Mouse (Mus musculus) adrenal gland, postnatal 14 days (tissue): Measurements from ENCODE around the gene Paqr6. TPM values are rescaled to one million over a fixed set of nuclear protein-coding genes. Genes with fewer than 3 reads are reported as not detected.
"Not testable (repeated sequence)": the region's sequence is repeated elsewhere in the genome, so short reads cannot be mapped to it uniquely, and the experiment has no call there.

Source experiments
- DNase-seq: peaks from one replicate; pipeline ENCODE4 v3.0.0; 2021; ENCODE audit warnings: mixed read lengths
- total RNA-seq: library from RNA; stranded (reverse); gene quantifications from 2 replicates; pipeline ENCODE4 v1.2.3, GENCODE M21; 2021

Paqr6 gene
- total RNA-seq, 1 experiment from 2014 or later, result 3.0 TPM

DNA sequence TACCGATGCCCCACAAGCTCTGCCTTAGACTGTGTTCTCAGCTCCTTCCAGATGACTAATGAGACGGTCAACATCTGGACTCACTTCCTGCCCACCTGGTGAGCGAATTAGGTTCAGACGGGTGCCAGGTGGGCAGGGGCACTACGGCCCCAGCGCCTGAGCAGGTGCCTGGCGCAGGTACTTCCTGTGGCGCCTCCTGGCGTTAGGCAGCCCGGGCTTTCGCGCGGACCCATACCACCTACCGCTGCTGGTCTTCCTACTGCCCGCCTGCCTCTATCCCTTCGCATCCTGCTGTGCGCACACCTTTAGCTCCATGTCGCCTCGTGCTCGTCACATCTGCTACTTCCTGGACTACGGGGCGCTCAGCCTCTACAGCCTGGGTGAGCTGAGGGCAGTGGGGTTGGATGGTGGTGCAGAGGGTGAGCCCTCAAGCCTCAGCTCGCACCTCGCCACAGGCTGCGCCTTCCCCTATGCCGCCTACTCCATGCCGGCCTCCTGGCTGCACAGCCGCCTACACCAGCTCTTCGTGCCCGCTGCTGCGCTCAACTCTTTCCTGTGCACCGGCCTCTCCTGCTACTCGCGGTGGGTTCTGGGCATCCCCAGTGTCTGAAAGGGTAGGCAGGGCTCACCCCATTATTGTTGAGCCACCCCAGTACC, 1.4 kb downstream of the Paqr6 start:
- no peak for DNase-seq

DNA sequence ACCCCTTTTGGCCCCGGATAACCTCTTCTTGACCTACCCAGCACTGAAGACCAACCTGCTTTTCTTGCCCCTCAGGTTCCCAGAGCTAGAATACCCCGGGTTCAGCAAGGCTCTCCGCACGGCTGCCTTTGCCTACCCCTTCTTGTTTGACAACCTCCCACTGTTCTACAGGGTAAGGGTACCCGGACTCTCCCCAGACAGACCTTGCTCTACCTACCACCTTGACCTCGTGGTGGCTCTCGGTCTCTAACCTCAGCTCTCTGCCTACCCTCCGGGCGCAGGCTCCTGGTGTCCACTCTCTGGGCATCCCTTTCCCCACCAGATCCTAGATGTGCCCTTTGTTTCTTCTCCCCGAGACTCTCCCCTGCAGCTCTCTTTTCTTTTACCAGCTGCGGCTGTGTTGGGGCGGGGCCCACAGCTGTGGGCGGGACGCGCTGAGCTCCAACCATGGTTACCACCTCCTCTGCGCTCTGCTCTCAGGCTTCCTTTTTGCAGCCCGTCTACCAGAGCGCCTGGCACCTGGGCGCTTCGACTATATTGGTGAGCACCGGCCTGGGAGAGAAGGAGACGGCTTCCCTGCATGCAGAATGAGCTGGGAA, 2.5 kb downstream of the Paqr6 start:
- peak; percentile 72 for DNase-seq

DNA sequence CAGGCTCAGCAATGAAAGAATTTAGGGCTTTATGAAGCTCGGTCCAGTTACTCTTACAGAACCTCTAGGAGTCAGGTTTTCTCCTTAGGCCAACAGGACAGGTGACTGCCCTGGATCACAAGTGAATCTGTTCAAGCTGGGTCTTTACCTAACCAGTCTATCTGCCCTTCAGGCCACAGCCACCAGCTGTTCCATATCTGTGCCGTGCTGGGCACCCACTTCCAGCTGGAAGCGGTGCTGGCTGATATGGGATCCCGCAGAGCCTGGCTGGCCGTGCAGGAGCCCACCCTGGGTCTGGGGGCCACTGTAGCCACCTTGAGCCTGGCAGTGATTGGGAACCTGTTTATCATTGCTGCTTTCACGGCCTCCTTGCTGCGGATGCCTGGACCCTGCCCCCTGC, 3.1 kb downstream of the Paqr6 start:
- DNase-seq, result not testable (repeated sequence)

- DNase-seq, result not testable (repeated sequence)
These were observed 4.1 kb downstream of the Paqr6 start for GRCm38 (mm10) chr3:88368511-88368910.

GRCm38 (mm10) chr3:88372643-88373042, 8.3 kb downstream of the Paqr6 start, which contains the start of gene Bglap3:
Gene Bglap3, minus strand, starts transcription at chr3:88372743.
- DNase-seq, result not testable (repeated sequence)

GRCm38 (mm10) chr3:88375750-88376626, 11.6 kb downstream of the Paqr6 start:
- peak; percentile 52 for DNase-seq

DNA sequence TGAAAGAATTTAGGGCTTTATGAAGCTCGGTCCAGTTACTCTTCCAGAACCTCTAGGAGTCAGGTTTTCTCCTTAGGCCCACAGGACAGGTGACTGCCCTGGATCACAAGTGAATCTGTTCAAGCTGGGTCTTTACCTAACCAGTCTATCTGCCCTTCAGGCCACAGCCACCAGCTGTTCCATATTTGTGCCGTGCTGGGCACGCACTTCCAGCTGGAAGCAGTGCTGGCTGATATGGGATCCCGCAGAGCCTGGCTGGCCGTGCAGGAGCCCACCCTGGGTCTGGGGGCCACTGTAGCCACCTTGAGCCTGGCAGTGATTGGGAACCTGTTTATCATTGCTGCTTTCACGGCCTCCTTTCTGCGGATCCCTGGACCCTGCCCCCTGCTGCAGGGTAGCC, 12.3 kb downstream of the Paqr6 start:
- not testable (repeated sequence) for DNase-seq

GRCm38 (mm10) chr3:88378599-88378998, 14.2 kb downstream of the Paqr6 start, which contains the start of gene Bglap2:
Gene Bglap2, minus strand, starts transcription at chr3:88378699.
- not testable (repeated sequence) for DNase-seq

GRCm38 (mm10) chr3:88381389-88382315, 17.3 kb downstream of the Paqr6 start:
- DNase-seq, result peak; percentile 49

DNA sequence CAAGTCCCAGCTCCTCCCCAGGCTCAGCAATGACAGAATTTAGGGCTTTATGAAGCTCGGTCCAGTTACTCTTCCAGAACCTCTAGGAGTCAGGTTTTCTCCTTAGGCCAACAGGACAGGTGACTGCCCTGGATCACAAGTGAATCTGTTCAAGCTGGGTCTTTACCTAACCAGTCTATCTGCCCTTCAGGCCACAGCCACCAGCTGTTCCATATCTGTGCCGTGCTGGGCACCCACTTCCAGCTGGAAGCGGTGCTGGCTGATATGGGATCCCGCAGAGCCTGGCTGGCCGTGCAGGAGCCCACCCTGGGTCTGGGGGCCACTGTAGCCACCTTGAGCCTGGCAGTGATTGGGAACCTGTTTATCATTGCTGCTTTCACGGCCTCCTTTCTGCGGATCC, 18.0 kb downstream of the Paqr6 start:
- not testable (repeated sequence) for DNase-seq

DNA sequence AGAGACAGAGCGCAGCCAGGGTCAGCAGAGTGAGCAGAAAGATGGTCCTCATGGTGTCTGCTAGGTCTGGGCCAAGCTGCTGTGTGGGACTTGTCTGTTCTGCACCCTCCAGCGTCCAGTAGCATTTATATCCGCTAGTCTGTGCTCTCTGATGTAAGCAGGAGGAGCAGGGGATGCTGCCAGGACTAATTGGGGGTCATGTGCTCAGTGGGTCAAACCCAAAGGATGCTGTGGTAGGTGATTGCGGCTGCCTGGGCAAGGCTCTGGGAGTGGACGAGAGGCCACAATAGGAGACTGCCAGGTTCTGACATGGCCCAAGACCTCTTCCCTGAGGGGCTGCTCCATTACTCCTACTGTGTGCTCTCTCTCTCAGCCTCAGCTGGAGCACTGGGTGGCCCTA, 20.0 kb downstream of the Paqr6 start, which contains the start of gene Bglap:
Bglap (minus strand) TSS at position 101 of the 400 bp plus-strand sequence.
- no peak for DNase-seq

GRCm38 (mm10) chr3:88393776-88394375, 29.5 kb downstream of the Paqr6 start:
- DNase-seq, result no peak

GRCm38 (mm10) chr3:88395288-88395687, 30.9 kb downstream of the Paqr6 start:
- no peak for DNase-seq

GRCm38 (mm10) chr3:88395742-88396141, 31.4 kb downstream of the Paqr6 start:
- DNase-seq, result no peak

DNA sequence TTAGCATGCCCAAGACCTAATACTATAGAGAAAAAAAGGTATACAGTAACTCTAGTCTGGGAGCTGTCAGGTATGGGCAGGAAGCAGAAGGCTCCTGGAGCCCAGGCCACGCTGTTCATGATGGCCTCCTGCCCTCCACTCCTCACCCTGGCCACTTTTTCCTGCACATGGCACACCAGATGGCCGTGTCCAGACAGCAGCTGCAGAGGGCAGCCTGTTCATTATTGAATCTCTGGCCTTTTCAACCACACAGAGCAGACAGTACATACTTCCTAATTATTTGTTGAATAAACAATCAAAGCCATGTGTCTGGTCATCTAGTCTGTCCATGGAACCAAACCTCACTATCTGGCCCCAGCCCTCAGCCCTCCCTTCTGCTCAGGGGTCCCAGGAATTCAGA, 34.3 kb downstream of the Paqr6 start:
- no peak for DNase-seq

GRCm38 (mm10) chr3:88403522-88404230, 39.3 kb downstream of the Paqr6 start:
- no peak for DNase-seq

DNA sequence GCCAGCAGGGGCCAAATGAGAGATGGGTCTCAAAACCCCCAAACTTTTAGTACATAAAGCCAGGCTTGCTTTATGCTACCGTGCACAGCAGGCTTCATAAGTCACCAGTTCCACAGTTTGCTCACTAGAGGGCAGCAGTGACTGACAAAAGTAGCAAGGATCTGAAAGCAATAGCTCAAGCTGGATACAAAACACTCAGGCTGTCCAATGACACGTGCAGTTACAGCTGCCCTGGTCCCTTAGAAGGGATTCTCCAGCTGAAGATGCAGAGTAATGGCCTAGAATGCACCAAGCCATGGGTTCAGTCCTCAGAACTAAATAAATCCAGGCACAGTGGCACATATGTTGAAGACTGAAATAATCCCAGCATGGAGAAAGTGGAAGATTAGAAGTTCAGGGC, 42.7 kb downstream of the Paqr6 start:
- peak; percentile 77 for DNase-seq

DNA sequence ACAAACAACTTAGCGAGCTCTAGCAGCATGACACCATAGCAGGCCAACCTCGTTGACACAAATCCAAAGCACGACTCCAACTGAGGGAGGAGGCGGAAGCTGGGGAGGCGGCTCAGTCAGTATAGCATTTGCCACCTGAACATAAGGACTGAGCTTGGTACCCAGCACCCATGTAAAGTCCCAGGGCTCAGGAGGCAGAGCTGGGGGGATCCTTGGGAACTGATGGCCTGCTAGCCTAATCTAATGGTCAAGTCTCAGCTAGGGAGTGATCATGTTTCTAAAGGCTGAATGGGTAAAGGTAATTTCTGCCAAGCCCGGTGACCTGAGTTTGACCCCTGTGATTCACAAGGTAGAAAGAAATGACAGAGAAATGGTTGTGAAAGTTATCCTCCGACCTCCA, 43.1 kb downstream of the Paqr6 start:
- DNase-seq, result no peak

DNA sequence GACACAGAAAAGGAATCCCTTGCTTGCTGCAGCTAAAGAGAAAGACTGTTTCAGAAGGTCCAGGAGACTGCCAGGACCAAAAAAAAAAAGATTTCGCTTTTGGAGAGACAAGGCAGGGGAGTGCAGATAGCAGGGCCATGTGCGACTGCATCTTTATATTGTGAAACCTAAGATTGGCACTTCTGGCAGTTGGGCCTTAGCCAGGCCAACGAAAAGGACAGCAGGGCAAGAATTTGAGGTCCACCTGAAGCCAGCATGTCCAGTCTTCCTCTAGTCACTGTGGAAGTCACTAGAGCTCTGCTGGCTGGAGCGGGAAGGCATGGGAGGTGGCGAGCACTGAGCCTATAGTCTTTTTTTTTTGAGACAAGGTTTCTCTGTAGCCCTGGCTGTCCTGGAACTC, 44.6 kb downstream of the Paqr6 start:
- peak; percentile 51 for DNase-seq
